Mouse (Mus musculus): ENCODE measurements at regions not wholly inside any gene's neighbourhood (a gene's known extent, or its start where the extent isn't known, plus 50 kb on each side); places are given as distances from the start of the nearest gene placed in this dataset.

DNA sequence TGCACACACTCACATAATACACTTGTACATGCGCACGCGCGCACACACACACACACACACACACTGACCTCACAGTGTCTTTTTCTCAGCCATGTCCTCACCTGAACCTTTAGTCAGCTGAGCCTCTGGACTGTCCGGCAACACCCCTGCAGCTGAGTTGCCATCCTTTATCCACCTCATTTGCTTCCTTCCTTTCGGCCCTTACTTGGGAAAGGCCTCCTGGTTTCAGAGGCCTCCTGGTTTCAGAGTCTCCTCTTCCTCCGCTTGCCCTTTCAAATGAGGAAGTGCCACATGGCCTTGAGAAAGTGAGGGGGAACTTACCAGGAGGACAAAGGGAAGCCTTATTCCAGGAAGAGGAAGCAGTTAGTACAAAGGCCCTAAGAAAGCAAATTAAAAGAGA lies 128.0 kb downstream of the Zfp706 start:
- no peaks in the 10 kb centered on the region for H3K9me3 ChIP-seq (replicated peaks; ENCODE audit: control insufficient read depth, low read length)
- H3K27me3 ChIP-seq (ENCODE audit: control insufficient read depth, insufficient read depth, low read length) = no peaks in the 10 kb centered on the region
- H3K9ac ChIP-seq (ENCODE audit: low read depth, low read length) = no peak overlapping the region
- ATAC-seq (replicated peaks; ENCODE audit: insufficient number of reproducible peaks, low FRiP score, low TSS enrichment) = no peak; the same call in 1 of the 2 replicates
- H3K4me1 ChIP-seq (ENCODE audit: control insufficient read depth, insufficient read depth, low read length) = peaks cover 9% of the 10 kb centered on the region; the same call in 1 of the 2 replicates
- H3K4me2 ChIP-seq = no peak overlapping the region
- no peak overlapping the region for H3K27ac ChIP-seq (ENCODE audit: low read depth, low read length)
- 79% methylated on average over 7 of the region's 7 CpGs for WGBS (ENCODE audit: insufficient replicate concordance)
- no peaks in the 10 kb centered on the region for H3K36me3 ChIP-seq (ENCODE audit: control insufficient read depth, insufficient read depth, low read length)
- H3K4me3 ChIP-seq (ENCODE audit: low read depth, low read length) = no peak overlapping the region

- ATAC-seq (replicated peaks; ENCODE audit: insufficient number of reproducible peaks, low FRiP score, low TSS enrichment) = no peak
- peaks cover 14% of the 10 kb centered on the region for H3K4me1 ChIP-seq (ENCODE audit: control insufficient read depth, insufficient read depth, low read length)
- no peaks in the 10 kb centered on the region for H3K27me3 ChIP-seq (ENCODE audit: control insufficient read depth, insufficient read depth, low read length)
- H3K27ac ChIP-seq (ENCODE audit: low read depth, low read length) = no peak overlapping the region
- H3K9me3 ChIP-seq (replicated peaks; ENCODE audit: control insufficient read depth, low read length) = no peaks in the 10 kb centered on the region
- WGBS (ENCODE audit: insufficient replicate concordance) = 35% methylated on average over 5 of the region's 5 CpGs
- H3K4me3 ChIP-seq (ENCODE audit: low read depth, low read length) = no peak overlapping the region
- no peaks in the 10 kb centered on the region for H3K36me3 ChIP-seq (ENCODE audit: control insufficient read depth, insufficient read depth, low read length)
- no peak overlapping the region for H3K9ac ChIP-seq (ENCODE audit: low read depth, low read length)
- no peak overlapping the region for H3K4me2 ChIP-seq
These were observed 128.6 kb downstream of the Zfp706 start for GRCm38 (mm10) chr15:36878960-36879359.

GRCm38 (mm10) chr15:36878276-36878675 lies 129.3 kb downstream of the Zfp706 start:
- no peak for ATAC-seq (replicated peaks; ENCODE audit: insufficient number of reproducible peaks, low FRiP score, low TSS enrichment)
- no peak overlapping the region for H3K27ac ChIP-seq (ENCODE audit: low read depth, low read length)
- no peaks in the 10 kb centered on the region for H3K36me3 ChIP-seq (ENCODE audit: control insufficient read depth, insufficient read depth, low read length)
- H3K4me2 ChIP-seq = no peak overlapping the region
- H3K4me1 ChIP-seq (ENCODE audit: control insufficient read depth, insufficient read depth, low read length) = peaks cover 20% of the 10 kb centered on the region
- H3K9me3 ChIP-seq (replicated peaks; ENCODE audit: control insufficient read depth, low read length) = no peaks in the 10 kb centered on the region
- H3K9ac ChIP-seq (ENCODE audit: low read depth, low read length) = no peak overlapping the region
- H3K4me3 ChIP-seq (ENCODE audit: low read depth, low read length) = no peak overlapping the region
- H3K27me3 ChIP-seq (ENCODE audit: control insufficient read depth, insufficient read depth, low read length) = no peaks in the 10 kb centered on the region
- 57% methylated on average over 3 of the region's 3 CpGs for WGBS (ENCODE audit: insufficient replicate concordance)

- H3K9me3 ChIP-seq (replicated peaks; ENCODE audit: control insufficient read depth, low read length) = no peaks in the 10 kb centered on the region
- no peak overlapping the region for H3K27ac ChIP-seq (ENCODE audit: low read depth, low read length)
- no peak for ATAC-seq (replicated peaks; ENCODE audit: insufficient number of reproducible peaks, low FRiP score, low TSS enrichment)
- no peak overlapping the region for H3K4me2 ChIP-seq
- H3K9ac ChIP-seq (ENCODE audit: low read depth, low read length) = no peak overlapping the region
- peaks cover 28% of the 10 kb centered on the region for H3K4me1 ChIP-seq (ENCODE audit: control insufficient read depth, insufficient read depth, low read length)
- WGBS (ENCODE audit: insufficient replicate concordance) = 66% methylated on average over 7 of the region's 7 CpGs
- no peak overlapping the region for H3K4me3 ChIP-seq (ENCODE audit: low read depth, low read length)
- no peaks in the 10 kb centered on the region for H3K27me3 ChIP-seq (ENCODE audit: control insufficient read depth, insufficient read depth, low read length)
- H3K36me3 ChIP-seq (ENCODE audit: control insufficient read depth, insufficient read depth, low read length) = no peaks in the 10 kb centered on the region
These were observed 130.1 kb downstream of the Zfp706 start for GRCm38 (mm10) chr15:36877501-36877900.

- Histone ChIP-seq H3K27ac (ENCODE audit: low read depth, low read length) (no peak overlapping the region; the same call in 1 of the 2 replicates), H3K4me3 (ENCODE audit: low read depth, low read length) (no peak overlapping the region), H3K9me3 (replicated peaks; ENCODE audit: control insufficient read depth, low read length) (no peaks in the 10 kb centered on the region), H3K27me3 (ENCODE audit: control insufficient read depth, insufficient read depth, low read length) (no peaks in the 10 kb centered on the region), H3K9ac (ENCODE audit: low read depth, low read length) (peak overlapping the region; percentile 43; the same call in 1 of the 2 replicates), H3K4me1 (ENCODE audit: control insufficient read depth, insufficient read depth, low read length) (peaks cover 32% of the 10 kb centered on the region), H3K4me2 (no peak overlapping the region), H3K36me3 (ENCODE audit: control insufficient read depth, insufficient read depth, low read length) (no peaks in the 10 kb centered on the region)
- 48% methylated on average over 10 of the region's 10 CpGs for WGBS (ENCODE audit: insufficient replicate concordance)
- ATAC-seq (replicated peaks; ENCODE audit: insufficient number of reproducible peaks, low FRiP score, low TSS enrichment) = no peak
These were observed 131.4 kb downstream of the Zfp706 start for GRCm38 (mm10) chr15:36875980-36876778.

GRCm38 (mm10) chr15:36874555-36874954 lies 133.0 kb downstream of the Zfp706 start:
- peak overlapping the region; percentile 89 for H3K27ac ChIP-seq (ENCODE audit: low read depth, low read length)
- no peaks in the 10 kb centered on the region for H3K36me3 ChIP-seq (ENCODE audit: control insufficient read depth, insufficient read depth, low read length)
- 69% methylated on average over 4 of the region's 4 CpGs for WGBS (ENCODE audit: insufficient replicate concordance)
- no peaks in the 10 kb centered on the region for H3K27me3 ChIP-seq (ENCODE audit: control insufficient read depth, insufficient read depth, low read length)
- H3K4me3 ChIP-seq (ENCODE audit: low read depth, low read length) = no peak overlapping the region
- ATAC-seq (replicated peaks; ENCODE audit: insufficient number of reproducible peaks, low FRiP score, low TSS enrichment) = no peak
- H3K9me3 ChIP-seq (replicated peaks; ENCODE audit: control insufficient read depth, low read length) = no peaks in the 10 kb centered on the region
- H3K4me2 ChIP-seq = no peak overlapping the region
- H3K4me1 ChIP-seq (ENCODE audit: control insufficient read depth, insufficient read depth, low read length) = peaks cover 32% of the 10 kb centered on the region
- H3K9ac ChIP-seq (ENCODE audit: low read depth, low read length) = no peak overlapping the region

- no peak for ATAC-seq (replicated peaks; ENCODE audit: insufficient number of reproducible peaks, low FRiP score, low TSS enrichment)
- Histone ChIP-seq H3K9me3 (replicated peaks; ENCODE audit: control insufficient read depth, low read length) (no peaks in the 10 kb centered on the region), H3K4me3 (ENCODE audit: low read depth, low read length) (no peak overlapping the region), H3K27me3 (ENCODE audit: control insufficient read depth, insufficient read depth, low read length) (no peaks in the 10 kb centered on the region), H3K9ac (ENCODE audit: low read depth, low read length) (0 out of 2 replicates have a peak overlapping the region, but pooled peaks have one; percentile 29), H3K36me3 (ENCODE audit: control insufficient read depth, insufficient read depth, low read length) (no peaks in the 10 kb centered on the region), H3K4me1 (ENCODE audit: control insufficient read depth, insufficient read depth, low read length) (peaks cover 32% of the 10 kb centered on the region), H3K4me2 (peak overlapping the region; percentile 27), H3K27ac (ENCODE audit: low read depth, low read length) (peak overlapping the region; percentile 89)
- WGBS (ENCODE audit: insufficient replicate concordance) = 53% methylated on average over 5 of the region's 5 CpGs
These were observed 133.7 kb downstream of the Zfp706 start for GRCm38 (mm10) chr15:36873884-36874243.

- WGBS (ENCODE audit: insufficient replicate concordance) = 14% methylated on average over 10 of the region's 10 CpGs
- no peak overlapping the region for H3K4me3 ChIP-seq (ENCODE audit: low read depth, low read length)
- 0 out of 2 replicates have a peak overlapping the region, but pooled peaks have one; percentile 22 for H3K9ac ChIP-seq (ENCODE audit: low read depth, low read length)
- H3K36me3 ChIP-seq (ENCODE audit: control insufficient read depth, insufficient read depth, low read length) = no peaks in the 10 kb centered on the region
- no peaks in the 10 kb centered on the region for H3K27me3 ChIP-seq (ENCODE audit: control insufficient read depth, insufficient read depth, low read length)
- ATAC-seq (replicated peaks; ENCODE audit: insufficient number of reproducible peaks, low FRiP score, low TSS enrichment) = peak; percentile 53
- H3K4me2 ChIP-seq = peak overlapping the region; percentile 27
- H3K4me1 ChIP-seq (ENCODE audit: control insufficient read depth, insufficient read depth, low read length) = peaks cover 32% of the 10 kb centered on the region
- H3K27ac ChIP-seq (ENCODE audit: low read depth, low read length) = peak overlapping the region; percentile 89
- H3K9me3 ChIP-seq (replicated peaks; ENCODE audit: control insufficient read depth, low read length) = no peaks in the 10 kb centered on the region
These were observed 134.3 kb downstream of the Zfp706 start for GRCm38 (mm10) chr15:36873058-36873883.

Measured in heart, embryonic 11.5 days (tissue).